Mouse (Mus musculus) cerebellum, adult 2 months (tissue): ENCODE results near the gene Tspan4. TPM values are rescaled to one million over a fixed set of nuclear protein-coding genes. Genes with fewer than 3 reads are reported as not detected.

Experiments used
- DNase-seq, 2 experiments: peaks; one replicate each; pipeline ENCODE4 v3.0.0; 2021
- H3K27ac ChIP-seq: fragments of 200-500 bp; 2 replicates; pipeline ENCODE4 v1.5.1; 2012; ENCODE audit warnings: low read length, control low read depth, inconsistent platforms; ENCODE audit not compliant: insufficient read depth
- H3K27me3 ChIP-seq: fragments of 200-500 bp; 2 replicates; pipeline ENCODE4 v1.6.1; 2012; ENCODE audit warnings: inconsistent platforms, mild to moderate bottlenecking, low read length, moderate library complexity; ENCODE audit not compliant: control insufficient read depth, insufficient read depth
- H3K4me1 ChIP-seq: fragments of 200-500 bp; 2 replicates; pipeline ENCODE4 v1.6.1; 2011; ENCODE audit warnings: low read length; ENCODE audit not compliant: control insufficient read depth, insufficient read depth
- H3K4me3 ChIP-seq: fragments of 200-500 bp; replicated peaks from 2 replicates; pipeline ENCODE3; 2011; ENCODE audit warnings: mild to moderate bottlenecking, low read depth, low read length, control low read depth; ENCODE audit not compliant: insufficient read depth
- CTCF ChIP-seq: fragments of 200-500 bp; IDR thresholded peaks from 2 replicates; pipeline ENCODE4 v1.5.1; 2011; ENCODE audit warnings: low read depth, mild to moderate bottlenecking, control low read depth, low read length, moderate library complexity, borderline replicate concordance; ENCODE audit not compliant: insufficient read depth
- POLR2A ChIP-seq: fragments of 200-500 bp; IDR thresholded peaks from 2 replicates; pipeline ENCODE4 v1.6.1; 2011; ENCODE audit warnings: low read length, control low read depth, borderline replicate concordance; ENCODE audit not compliant: insufficient read depth
- WGBS: fragments of 180-500 bp; shearing (Covaris S2); methylation state at CpG from one replicate; pipeline ENCODE4 v1.1.7; 2018; 5-methylcytosine and 5-hydroxymethylcytosine counted together
- polyA plus RNA-seq: library from polyadenylated mRNA; depleted of rRNA; stranded (reverse); fragments of >200 nt; gene quantifications from 2 replicates; pipeline ENCODE4 v1.2.3, GENCODE M21; 2012

Tspan4 gene
- polyA plus RNA-seq, 1 experiment = 140 TPM

GRCm38 (mm10) chr7:141476981-141477370 is 1.9 kb downstream of the Tspan4 start:
- WGBS = 14% methylated on average over 7 of the region's 7 CpGs
- Histone ChIP-seq H3K4me1 (peaks cover 8% of the 10 kb centered on the region), H3K27ac (peak overlapping the region; percentile 41), H3K4me3 (no peak overlapping the region), H3K27me3 (no peaks in the 10 kb centered on the region)
- no peak for DNase-seq
- TF ChIP-seq POLR2A (no peak), CTCF (no peak)

GRCm38 (mm10) chr7:141477578-141478269 is 2.7 kb downstream of the Tspan4 start:
- WGBS = 57% methylated on average over 4 of the region's 4 CpGs
- H3K27me3 ChIP-seq = no peaks in the 10 kb centered on the region
- TF ChIP-seq CTCF (no peak), POLR2A (no peak)
- H3K27ac ChIP-seq = no peak overlapping the region
- H3K4me3 ChIP-seq = no peak overlapping the region
- H3K4me1 ChIP-seq = peaks cover 8% of the 10 kb centered on the region
- DNase-seq = no peak

- Histone ChIP-seq H3K4me1 (peaks cover 8% of the 10 kb centered on the region), H3K4me3 (no peak overlapping the region), H3K27ac (no peak overlapping the region), H3K27me3 (no peaks in the 10 kb centered on the region)
- no peak for TF ChIP-seq POLR2A
- TF ChIP-seq CTCF = no peak
- no peak for DNase-seq
- 46% methylated on average over 5 of the region's 5 CpGs for WGBS
Observed at GRCm38 (mm10) chr7:141478270-141478748, 3.3 kb downstream of the Tspan4 start.

- DNase-seq = peak; percentile 85 to 90
- TF ChIP-seq CTCF (peak; percentile 100), POLR2A (peak; percentile 72; the same call in 1 of the 2 replicates)
- Histone ChIP-seq H3K27me3 (no peaks in the 10 kb centered on the region), H3K4me1 (peaks cover 24% of the 10 kb centered on the region), H3K4me3 (peak overlapping the region; percentile 82), H3K27ac (peak overlapping the region; percentile 94)
- 2% methylated on average over 10 of the region's 10 CpGs for WGBS
Observed at GRCm38 (mm10) chr7:141480842-141481497, 5.9 kb downstream of the Tspan4 start.

- peaks cover 24% of the 10 kb centered on the region for H3K4me1 ChIP-seq
- under 1% methylated on average over 66 of the region's 81 CpGs for WGBS
- H3K4me3 ChIP-seq = peak overlapping the region; percentile 82
- peak; percentile 81 to 83 for DNase-seq
- TF ChIP-seq POLR2A = peak; percentile 52; the same call in 1 of the 2 replicates
- no peak for TF ChIP-seq CTCF
- H3K27me3 ChIP-seq = no peaks in the 10 kb centered on the region
- H3K27ac ChIP-seq = peak overlapping the region; percentile 94
Observed at GRCm38 (mm10) chr7:141481498-141482401, 6.7 kb downstream of the Tspan4 start.

GRCm38 (mm10) chr7:141482531-141483024 is 7.5 kb downstream of the Tspan4 start:
- Histone ChIP-seq H3K27me3 (no peaks in the 10 kb centered on the region), H3K4me1 (peaks cover 31% of the 10 kb centered on the region), H3K27ac (peak overlapping the region; percentile 87), H3K4me3 (peak overlapping the region; percentile 82)
- WGBS = 14% methylated on average over 11 of the region's 11 CpGs
- TF ChIP-seq POLR2A (no peak), CTCF (no peak)
- DNase-seq = peak; percentile 62 to 70

GRCm38 (mm10) chr7:141483114-141483653 is 8.1 kb downstream of the Tspan4 start:
- DNase-seq = peak in 1 of 2 experiments; percentile 53
- peak overlapping the region; percentile 87 for H3K27ac ChIP-seq
- 9% methylated on average over 6 of the region's 6 CpGs for WGBS
- TF ChIP-seq CTCF = no peak
- TF ChIP-seq POLR2A = no peak
- H3K4me3 ChIP-seq = peak overlapping the region; percentile 82
- H3K27me3 ChIP-seq = no peaks in the 10 kb centered on the region
- H3K4me1 ChIP-seq = peaks cover 37% of the 10 kb centered on the region
